Mouse (Mus musculus) neural tube, embryonic 12.5 days (tissue): ENCODE data around the gene Afdn. TPM values are rescaled to one million over a fixed set of nuclear protein-coding genes. Genes with fewer than 3 reads are reported as not detected.

ENCODE experiments used
- ATAC-seq: fragments of 200-750 bp; cut with Nextera tagmentation; 2 replicates; pipeline ENCODE4 v1.8.0; 2017; ENCODE audit warnings: low read depth, mild to moderate bottlenecking, moderate TSS enrichment, moderate library complexity; ENCODE audit not compliant: low FRiP score
- H3K27ac ChIP-seq: fragments of 300-500 bp; sonication (generic); 2 replicates; pipeline ENCODE4 v1.5.1; 2016
- H3K27me3 ChIP-seq: fragments of 300-500 bp; sonication (generic); replicated peaks from 2 replicates; pipeline ENCODE4 v1.6.1; 2016; ENCODE audit warnings: mild to moderate bottlenecking
- H3K36me3 ChIP-seq: fragments of 300-500 bp; sonication (generic); 2 replicates; pipeline ENCODE4 v1.6.1; 2016; ENCODE audit warnings: mild to moderate bottlenecking
- H3K4me1 ChIP-seq: fragments of 300-500 bp; sonication (generic); 2 replicates; pipeline ENCODE4 v1.6.1; 2016
- H3K4me2 ChIP-seq: fragments of 300-500 bp; sonication (generic); replicated peaks from 2 replicates; pipeline ENCODE4 v1.6.1; 2016; ENCODE audit warnings: mild to moderate bottlenecking
- H3K4me3 ChIP-seq: fragments of 300-500 bp; sonication (generic); 2 replicates; pipeline ENCODE4 v1.5.1; 2016
- H3K9ac ChIP-seq: fragments of 300-500 bp; sonication (generic); 2 replicates; pipeline ENCODE4 v1.6.1; 2016; ENCODE audit warnings: mild to moderate bottlenecking
- H3K9me3 ChIP-seq: fragments of 300-500 bp; sonication (generic); 2 replicates; pipeline ENCODE4 v1.6.1; 2016; ENCODE audit warnings: mild to moderate bottlenecking
- WGBS: fragments of 180-500 bp; shearing (Covaris S2); methylation state at CpG from one replicate; pipeline ENCODE4 v1.1.7; 2016; 5-methylcytosine and 5-hydroxymethylcytosine counted together
- polyA plus RNA-seq: library from polyadenylated mRNA; unstranded; fragments of >200 nt; fragmentation: Nextera tagmentation; extraction: Ambion mirVana; gene quantifications from 2 replicates; pipeline ENCODE4 v1.2.1, GENCODE M21; 2016

The Afdn gene
- polyA plus RNA-seq, 1 experiment from 2014 or later = 151 TPM

GRCm38 (mm10) chr17:13726832-13727355 lies 33.4 kb upstream of the Afdn start:
- Histone ChIP-seq H3K27me3 (no peaks in the 10 kb centered on the region), H3K4me2 (no peak overlapping the region), H3K9me3 (no peaks in the 10 kb centered on the region), H3K9ac (no peak overlapping the region), H3K27ac (no peak overlapping the region), H3K4me1 (peaks cover 8% of the 10 kb centered on the region), H3K4me3 (no peak overlapping the region), H3K36me3 (no peaks in the 10 kb centered on the region)
- no peak for ATAC-seq
- WGBS = 92% methylated on average over 8 of the region's 8 CpGs

- Histone ChIP-seq H3K27me3 (no peaks in the 10 kb centered on the region), H3K4me2 (no peak overlapping the region), H3K36me3 (no peaks in the 10 kb centered on the region), H3K4me3 (no peak overlapping the region), H3K27ac (no peak overlapping the region), H3K9ac (no peak overlapping the region), H3K9me3 (no peaks in the 10 kb centered on the region), H3K4me1 (no peaks in the 10 kb centered on the region)
- whole genome bisulfite sequencing = 89% methylated on average over 6 of the region's 6 CpGs
- no peak for ATAC-seq
Measured at GRCm38 (mm10) chr17:13730980-13731726, 29.2 kb upstream of the Afdn start.

GRCm38 (mm10) chr17:13731727-13732112 lies 28.6 kb upstream of the Afdn start:
- Histone ChIP-seq H3K9ac (no peak overlapping the region), H3K4me2 (no peak overlapping the region), H3K4me3 (no peak overlapping the region), H3K4me1 (no peaks in the 10 kb centered on the region), H3K36me3 (no peaks in the 10 kb centered on the region), H3K27me3 (no peaks in the 10 kb centered on the region), H3K27ac (no peak overlapping the region), H3K9me3 (no peaks in the 10 kb centered on the region)
- 82% methylated on average over 4 of the region's 4 CpGs for WGBS
- no peak for ATAC-seq

- no peak overlapping the region for H3K9ac ChIP-seq
- no peak for ATAC-seq
- H3K27me3 ChIP-seq = no peaks in the 10 kb centered on the region
- H3K4me3 ChIP-seq = no peak overlapping the region
- H3K9me3 ChIP-seq = no peaks in the 10 kb centered on the region
- WGBS = 55% methylated on average over 8 of the region's 8 CpGs
- H3K4me1 ChIP-seq = no peaks in the 10 kb centered on the region
- no peak overlapping the region for H3K4me2 ChIP-seq
- no peaks in the 10 kb centered on the region for H3K36me3 ChIP-seq
- no peak overlapping the region for H3K27ac ChIP-seq
Measured at GRCm38 (mm10) chr17:13732685-13733084, 27.7 kb upstream of the Afdn start.

GRCm38 (mm10) chr17:13733971-13734370 lies 26.4 kb upstream of the Afdn start:
- WGBS = 89% methylated on average over 5 of the region's 5 CpGs
- Histone ChIP-seq H3K27me3 (no peaks in the 10 kb centered on the region), H3K36me3 (no peaks in the 10 kb centered on the region)

GRCm38 (mm10) chr17:13735057-13735456 lies 25.3 kb upstream of the Afdn start:
- no peaks in the 10 kb centered on the region for H3K4me1 ChIP-seq
- H3K27me3 ChIP-seq = no peaks in the 10 kb centered on the region
- H3K36me3 ChIP-seq = no peaks in the 10 kb centered on the region
- WGBS = 89% methylated on average over 5 of the region's 5 CpGs
- H3K27ac ChIP-seq = no peak overlapping the region
- ATAC-seq = no peak
- no peak overlapping the region for H3K9ac ChIP-seq
- H3K4me2 ChIP-seq = no peak overlapping the region
- no peak overlapping the region for H3K4me3 ChIP-seq
- H3K9me3 ChIP-seq = no peaks in the 10 kb centered on the region

More at GRCm38 (mm10) chr17:13733971-13734370, 26.4 kb upstream of the Afdn start:
- Histone ChIP-seq H3K4me2 (no peak overlapping the region), H3K4me1 (no peaks in the 10 kb centered on the region), H3K27ac (no peak overlapping the region), H3K9me3 (no peaks in the 10 kb centered on the region), H3K9ac (no peak overlapping the region), H3K4me3 (no peak overlapping the region)
- no peak for ATAC-seq

- H3K9me3 ChIP-seq = no peaks in the 10 kb centered on the region
- no peak overlapping the region for H3K9ac ChIP-seq
- H3K27ac ChIP-seq = no peak overlapping the region
- ATAC-seq = no peak
- H3K36me3 ChIP-seq = no peaks in the 10 kb centered on the region
- H3K4me2 ChIP-seq = no peak overlapping the region
- H3K4me3 ChIP-seq = no peak overlapping the region
- no peaks in the 10 kb centered on the region for H3K4me1 ChIP-seq
- H3K27me3 ChIP-seq = no peaks in the 10 kb centered on the region
- WGBS = 82% methylated on average over 8 of the region's 8 CpGs
Measured at GRCm38 (mm10) chr17:13735803-13736282, 24.5 kb upstream of the Afdn start.

GRCm38 (mm10) chr17:13737336-13737735 lies 23.0 kb upstream of the Afdn start:
- no peak overlapping the region for H3K9ac ChIP-seq
- H3K4me2 ChIP-seq = no peak overlapping the region
- H3K9me3 ChIP-seq = no peaks in the 10 kb centered on the region
- no peaks in the 10 kb centered on the region for H3K36me3 ChIP-seq
- H3K4me3 ChIP-seq = no peak overlapping the region
- no peak overlapping the region for H3K27ac ChIP-seq
- no peaks in the 10 kb centered on the region for H3K4me1 ChIP-seq
- no peaks in the 10 kb centered on the region for H3K27me3 ChIP-seq
- no peak for ATAC-seq
- WGBS = 60% methylated on average over 6 of the region's 6 CpGs

GRCm38 (mm10) chr17:13738121-13738776 lies 22.1 kb upstream of the Afdn start:
- Histone ChIP-seq H3K36me3 (no peaks in the 10 kb centered on the region), H3K4me3 (no peak overlapping the region), H3K9me3 (no peaks in the 10 kb centered on the region), H3K4me1 (0 out of 2 replicates have a peak, but pooled peaks cover 4% of the 10 kb centered on the region), H3K27me3 (no peaks in the 10 kb centered on the region), H3K27ac (no peak overlapping the region), H3K9ac (no peak overlapping the region), H3K4me2 (no peak overlapping the region)
- no peak for ATAC-seq
- 78% methylated on average over 7 of the region's 7 CpGs for WGBS

- Histone ChIP-seq H3K4me2 (no peak overlapping the region), H3K4me3 (no peak overlapping the region), H3K9me3 (no peaks in the 10 kb centered on the region), H3K36me3 (no peaks in the 10 kb centered on the region), H3K9ac (no peak overlapping the region), H3K27ac (no peak overlapping the region), H3K27me3 (no peaks in the 10 kb centered on the region), H3K4me1 (0 out of 2 replicates have a peak, but pooled peaks cover 10% of the 10 kb centered on the region)
- WGBS = 97% methylated on average over 2 of the region's 2 CpGs
- ATAC-seq = no peak
Measured at GRCm38 (mm10) chr17:13738916-13739315, 21.4 kb upstream of the Afdn start.

- 58% methylated on average over 5 of the region's 5 CpGs for WGBS
- Histone ChIP-seq H3K9me3 (no peaks in the 10 kb centered on the region), H3K27ac (no peak overlapping the region), H3K36me3 (no peaks in the 10 kb centered on the region), H3K4me2 (no peak overlapping the region), H3K4me1 (peaks cover 15% of the 10 kb centered on the region; the same call in 1 of the 2 replicates), H3K9ac (no peak overlapping the region), H3K4me3 (no peak overlapping the region), H3K27me3 (no peaks in the 10 kb centered on the region)
- ATAC-seq = no peak
Measured at GRCm38 (mm10) chr17:13739981-13740380, 20.4 kb upstream of the Afdn start.

GRCm38 (mm10) chr17:13740796-13741195 lies 19.5 kb upstream of the Afdn start:
- 66% methylated on average over 2 of the region's 2 CpGs for WGBS
- H3K4me1 ChIP-seq = peaks cover 16% of the 10 kb centered on the region; the same call in 1 of the 2 replicates
- H3K9ac ChIP-seq = no peak overlapping the region
- ATAC-seq = no peak
- H3K4me2 ChIP-seq = no peak overlapping the region
- no peaks in the 10 kb centered on the region for H3K9me3 ChIP-seq
- no peaks in the 10 kb centered on the region for H3K27me3 ChIP-seq
- no peak overlapping the region for H3K4me3 ChIP-seq
- H3K36me3 ChIP-seq = no peaks in the 10 kb centered on the region
- H3K27ac ChIP-seq = no peak overlapping the region
